Mouse (Mus musculus): Measurements from ENCODE around the gene Dnajb1.
"Not testable (repeated sequence)": the region's sequence is repeated elsewhere in the genome, so short reads cannot be mapped to it uniquely, and the experiment has no call there.

Dnajb1 gene

GRCm38 (mm10) chr8:83607661-83608397 lies at the start of gene Dnajb1, which contains the start of gene Tecr:
TSS of gene Dnajb1 (plus strand) at chr8:83608193.
TSS of gene Tecr (minus strand) at chr8:83607971.
- peak; percentile 100 for DNase-seq

DNA sequence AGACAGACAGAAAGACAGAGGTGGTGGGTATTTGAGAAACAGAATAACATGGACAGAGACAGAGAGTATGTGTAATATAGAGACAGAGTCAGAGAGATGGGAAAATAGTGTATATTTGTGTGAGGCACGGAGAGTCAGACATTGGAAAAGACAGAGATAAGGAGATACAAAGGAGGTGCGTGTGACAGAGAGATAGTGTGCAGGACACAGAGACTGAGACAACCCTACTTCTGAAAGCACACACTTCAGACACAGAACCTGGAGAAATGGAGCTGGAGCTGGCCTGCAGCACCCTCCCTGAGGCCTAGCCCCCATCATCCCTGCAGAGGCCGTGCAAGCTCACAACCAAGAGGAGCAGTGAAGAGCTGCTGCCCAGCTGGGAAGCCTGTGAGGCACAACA lies 45.3 kb upstream of the Dnajb1 start:
- DNase-seq: no peak

DNA sequence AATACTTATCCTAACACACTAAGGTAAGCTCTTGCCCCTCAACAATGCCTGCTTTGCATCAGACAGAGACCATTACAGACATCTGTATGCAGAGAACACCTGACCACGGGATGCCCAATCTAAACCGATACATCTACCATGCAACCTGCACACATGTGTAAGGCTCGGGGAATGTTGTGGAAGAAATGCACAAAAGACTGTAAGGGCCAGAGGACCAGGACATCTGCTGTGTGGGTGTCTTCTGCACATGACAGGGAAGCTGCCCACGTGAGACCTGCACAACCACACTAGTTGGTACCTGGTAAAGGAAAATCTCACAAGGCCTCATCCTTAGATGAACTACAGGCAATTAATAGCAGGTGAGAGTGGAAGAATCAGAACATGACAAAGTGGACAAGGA lies 44.7 kb upstream of the Dnajb1 start:
- DNase-seq: no peak

DNA sequence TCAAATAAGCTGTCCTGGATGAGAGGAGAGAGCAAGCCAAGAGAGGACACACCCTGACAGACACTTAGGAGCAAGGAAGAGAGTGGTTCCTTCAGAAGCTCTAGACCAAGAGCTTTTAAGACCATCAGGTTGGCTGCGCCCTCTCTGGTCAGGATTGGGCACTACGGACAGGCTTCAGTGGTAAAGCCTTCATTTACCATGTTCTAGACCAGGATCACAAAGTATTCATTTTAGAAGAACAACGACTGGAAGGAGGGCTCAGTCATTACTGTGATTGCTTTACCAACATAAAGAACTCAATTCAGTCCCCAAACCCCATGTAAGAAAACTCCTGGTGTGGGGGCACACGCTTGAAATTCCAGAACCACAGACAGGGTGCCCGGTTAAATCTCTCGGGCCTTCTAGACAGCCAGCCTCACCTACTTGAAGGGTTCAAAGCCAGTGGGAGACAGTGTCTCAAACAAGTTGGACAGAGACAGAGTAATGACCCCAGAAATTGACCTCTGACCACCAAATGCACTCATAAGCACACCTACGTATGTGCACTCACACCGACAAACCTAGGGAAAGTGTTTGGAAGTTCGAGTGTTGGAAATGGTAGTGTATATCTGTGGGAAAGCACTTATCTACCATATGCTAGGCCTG lies 42.1 kb upstream of the Dnajb1 start:
- peak; percentile 16 for DNase-seq

GRCm38 (mm10) chr8:83566469-83567395 lies 41.3 kb upstream of the Dnajb1 start, which contains the start of gene Ndufb7:
TSS of gene Ndufb7 (plus strand) at chr8:83566671.
- peak; percentile 95 for DNase-seq

GRCm38 (mm10) chr8:83567668-83568067 lies 40.3 kb upstream of the Dnajb1 start:
- no peak for DNase-seq

DNA sequence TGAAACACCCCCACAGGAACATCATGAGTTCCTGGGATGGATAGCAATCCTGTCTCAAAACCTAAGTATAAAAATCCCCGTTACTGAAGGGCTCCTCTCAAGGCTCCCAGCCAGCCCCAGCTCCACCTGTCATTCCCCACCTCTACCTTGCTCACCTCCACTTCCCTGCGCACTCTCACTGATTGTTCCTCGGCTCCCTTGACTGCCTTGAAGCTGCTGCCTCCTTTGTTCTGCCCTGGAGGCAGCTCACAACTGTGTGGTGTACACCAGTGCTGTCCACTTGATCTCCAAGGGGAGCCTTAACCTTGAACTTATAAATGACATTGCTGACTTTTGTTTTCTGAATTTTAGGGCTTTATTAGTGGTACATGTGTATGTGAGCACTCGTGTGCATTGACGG lies 39.9 kb upstream of the Dnajb1 start:
- DNase-seq: no peak

DNA sequence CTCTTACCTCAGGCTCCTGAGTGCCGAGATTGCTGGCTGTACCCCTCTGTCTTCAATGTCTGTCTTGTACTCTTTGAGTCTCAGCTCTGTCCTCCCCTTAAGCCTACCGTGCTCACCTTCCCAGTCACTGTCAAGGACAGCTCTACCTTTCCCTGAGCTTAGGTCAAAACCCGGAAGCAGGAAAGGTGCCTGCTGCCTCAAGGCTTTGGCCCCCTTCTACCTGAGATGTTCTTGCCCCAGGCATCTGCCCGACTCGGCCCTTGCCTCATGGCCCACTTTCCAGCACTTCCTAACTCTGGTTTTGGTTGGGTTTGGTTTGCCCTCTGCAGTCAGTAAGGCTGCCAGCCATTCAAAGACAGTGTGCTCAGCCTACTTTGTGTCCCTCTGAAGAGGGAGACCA lies 39.2 kb upstream of the Dnajb1 start:
- no peak for DNase-seq

GRCm38 (mm10) chr8:83569165-83569564 lies 38.8 kb upstream of the Dnajb1 start:
- no peak for DNase-seq

DNA sequence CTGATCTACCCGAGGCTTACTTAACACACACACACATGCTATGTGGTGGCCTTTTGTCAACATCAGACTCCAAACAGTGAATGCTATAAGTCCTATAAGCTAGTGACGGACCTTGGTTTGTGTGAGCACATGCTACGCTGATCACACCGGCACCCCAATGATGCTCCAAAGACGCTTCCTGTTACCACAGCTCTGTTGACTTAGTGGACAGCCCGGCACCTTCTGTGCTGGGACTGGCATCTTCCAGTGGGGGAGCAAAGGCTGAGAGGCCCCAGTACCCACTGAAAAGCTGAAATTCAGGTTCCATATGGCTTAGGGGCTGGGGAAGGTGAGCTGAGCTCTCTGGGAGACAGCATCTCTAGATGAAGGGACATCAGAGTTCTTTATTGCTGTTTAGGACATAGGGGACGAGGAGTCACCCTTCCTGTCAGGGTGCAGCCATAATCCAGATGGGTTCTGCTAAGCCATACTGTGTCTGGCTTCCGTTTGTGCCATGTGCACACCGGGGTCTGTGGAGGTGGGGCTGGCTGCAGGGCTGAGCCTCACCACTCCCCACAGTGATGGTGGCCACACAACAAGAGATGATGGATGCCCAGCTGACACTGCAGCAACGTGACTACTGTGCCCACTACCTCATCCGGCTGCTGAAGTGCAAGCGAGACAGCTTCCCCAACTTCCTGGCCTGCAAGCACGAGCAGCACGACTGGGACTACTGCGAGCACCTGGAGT lies 37.6 kb upstream of the Dnajb1 start:
- no peak for DNase-seq

- not testable (repeated sequence) for DNase-seq
These were observed 37.0 kb upstream of the Dnajb1 start for GRCm38 (mm10) chr8:83571001-83571340.

DNA sequence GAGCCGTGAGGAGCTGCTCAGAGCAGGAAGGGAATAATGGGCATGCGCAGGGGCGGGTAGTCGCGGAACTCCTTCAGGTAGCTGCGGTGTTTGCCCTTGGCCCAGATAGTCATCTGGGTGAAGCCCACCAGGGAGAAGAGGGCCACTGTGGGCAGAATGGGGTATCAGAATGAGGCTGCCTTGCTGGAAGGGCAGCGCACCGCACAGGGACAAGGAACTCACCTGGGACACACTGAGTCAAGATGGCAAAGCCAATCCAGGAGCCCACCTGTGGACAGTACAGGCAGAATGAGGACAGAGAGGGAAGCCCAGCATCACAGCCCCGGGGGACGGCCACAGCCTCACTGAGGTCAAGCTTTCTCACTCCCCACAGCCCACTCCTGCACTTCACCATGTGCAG lies 36.2 kb upstream of the Dnajb1 start:
- DNase-seq: no peak

GRCm38 (mm10) chr8:83572246-83572812 lies 35.7 kb upstream of the Dnajb1 start:
- DNase-seq: no peak

DNA sequence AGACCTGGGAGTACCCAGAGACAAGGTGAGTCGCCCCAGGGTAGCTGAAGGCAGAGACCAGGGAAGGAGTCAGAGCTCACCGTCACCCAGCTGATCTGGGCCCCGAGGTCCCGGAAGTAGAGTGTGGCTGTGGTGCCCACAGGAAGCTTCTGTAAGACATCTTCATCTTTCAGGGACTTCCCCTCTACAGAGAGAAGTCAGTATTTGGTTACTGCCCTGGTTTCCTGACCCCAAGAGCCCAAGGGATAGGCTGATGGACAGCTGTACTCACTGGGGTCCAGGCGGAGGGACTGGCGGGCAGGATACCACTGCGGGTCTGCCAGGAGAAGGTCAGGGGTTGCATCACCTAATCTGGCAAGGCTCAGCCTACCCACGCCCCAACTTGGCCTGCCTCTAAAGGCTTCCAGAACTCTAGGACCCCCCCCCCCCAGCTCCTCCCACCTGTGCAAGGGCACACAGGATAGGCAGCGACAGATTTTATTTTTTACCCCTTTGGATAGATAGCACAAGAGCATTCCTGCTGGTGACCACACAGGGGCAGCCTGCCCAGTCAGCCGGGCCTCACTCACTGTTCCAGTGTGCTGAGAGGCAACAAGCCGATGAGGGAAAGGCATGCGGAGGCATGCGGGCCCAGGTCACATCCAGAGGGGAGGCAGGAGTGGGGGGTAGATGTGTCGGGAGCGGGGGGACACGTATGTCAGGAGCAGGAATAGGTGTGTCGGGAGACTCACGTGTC lies 34.7 kb upstream of the Dnajb1 start:
- peak; percentile 4 for DNase-seq

DNA sequence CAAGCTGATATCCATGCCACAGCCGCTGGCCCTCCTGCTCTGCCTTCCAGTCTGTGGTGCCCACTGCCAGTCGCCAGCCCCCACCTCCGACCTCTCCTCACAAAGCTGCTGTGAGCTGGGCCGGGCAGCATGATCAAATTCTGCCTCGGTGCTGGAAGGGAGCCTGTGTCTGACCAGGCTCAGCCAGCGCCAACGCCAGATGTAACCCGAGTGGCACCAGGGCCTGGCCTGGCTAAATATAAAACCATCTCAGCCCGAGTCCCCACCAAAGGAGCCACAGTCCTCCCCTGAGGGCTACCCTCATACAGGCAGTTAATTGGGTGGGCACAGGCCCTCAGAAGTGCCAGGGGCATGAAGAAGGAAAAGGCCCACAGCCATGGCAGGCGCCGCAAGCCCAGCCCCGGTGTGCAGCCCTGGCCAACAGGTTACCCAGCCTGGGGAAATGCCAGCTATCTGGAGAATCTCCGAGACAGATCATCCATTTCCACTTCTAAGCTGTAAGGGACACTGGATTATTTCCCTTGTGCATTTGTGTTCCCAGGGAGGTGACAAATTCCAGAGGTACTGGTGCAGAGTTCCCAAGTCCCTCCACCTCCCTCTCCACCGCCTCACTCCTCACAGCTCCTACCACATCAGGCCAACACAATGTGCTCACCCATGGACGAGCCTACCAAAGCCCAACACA lies 33.2 kb upstream of the Dnajb1 start:
- no peak for DNase-seq

DNA sequence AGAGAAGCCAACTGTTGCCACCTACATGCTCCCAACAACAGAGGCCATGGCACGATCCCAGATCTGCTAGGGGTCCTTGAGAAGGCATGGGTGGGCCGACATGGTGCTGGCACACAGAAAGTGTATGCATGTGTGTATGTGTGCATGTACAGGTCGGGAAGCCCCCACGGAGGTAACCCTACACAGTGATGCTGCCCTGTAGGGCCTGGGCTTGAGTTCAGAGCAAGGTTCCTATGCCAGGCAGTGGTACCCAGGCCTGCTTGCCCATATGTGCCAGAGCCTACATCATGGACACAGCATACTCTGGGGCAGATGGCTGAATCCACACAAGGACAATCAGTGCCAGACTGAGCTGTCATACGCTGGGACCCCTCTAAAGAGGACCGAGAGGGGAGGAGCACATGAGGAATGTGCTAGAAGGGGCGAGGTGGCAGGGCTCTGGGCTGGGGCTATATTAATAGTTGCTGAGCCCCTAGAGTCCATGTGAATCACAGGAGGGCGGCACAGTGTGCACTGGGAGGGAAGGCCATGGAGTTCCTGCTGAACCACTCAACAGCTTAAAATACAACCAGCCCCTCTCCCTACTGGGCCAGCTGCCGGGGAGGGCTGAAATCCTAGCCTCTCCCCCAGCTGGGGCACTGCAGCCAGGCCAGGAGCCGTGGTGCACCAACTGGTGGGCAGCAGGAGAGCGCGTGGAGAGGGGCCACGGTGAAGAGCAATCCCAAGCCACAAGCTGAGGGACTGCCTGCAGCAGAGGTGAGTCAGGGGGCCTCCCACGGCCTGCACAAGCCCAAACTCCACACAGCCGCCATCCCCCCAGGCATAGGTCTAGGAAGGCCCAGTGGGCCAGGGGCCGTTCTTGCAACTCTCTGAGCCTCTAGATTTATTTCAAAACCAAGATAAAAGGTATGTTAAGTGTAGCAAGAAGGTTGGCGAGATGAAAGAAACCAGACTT lies 32.2 kb upstream of the Dnajb1 start:
- DNase-seq: no peak

GRCm38 (mm10) chr8:83576516-83576895 lies 31.5 kb upstream of the Dnajb1 start:
- DNase-seq: no peak

GRCm38 (mm10) chr8:83576921-83577320 lies 31.1 kb upstream of the Dnajb1 start:
- DNase-seq: no peak

GRCm38 (mm10) chr8:83577384-83577791 lies 30.6 kb upstream of the Dnajb1 start:
- peak; percentile 13 for DNase-seq
